Mouse (Mus musculus): Measurements from ENCODE around the gene Gm49388. TPM values are rescaled to one million over a fixed set of nuclear protein-coding genes. Genes with fewer than 3 reads are reported as not detected.
A peak's percentile ranks its signal among the peaks of the same experiment; 100 is the strongest.
"Not testable (repeated sequence)": the region's sequence is repeated elsewhere in the genome, so short reads cannot be mapped to it uniquely, and the experiment has no call there.

Gene Gm49388
- polyA plus RNA-seq, 1 experiment from 2014 or later: not detected

- WGBS: 91% methylated on average over 5 of the region's 5 CpGs
- no peak overlapping the region for H3K9ac ChIP-seq (ENCODE audit: low read depth, low read length)
- no peak overlapping the region for H3K27ac ChIP-seq (ENCODE audit: low read length)
- no peaks in the 10 kb centered on the region for H3K9me3 ChIP-seq (replicated peaks; ENCODE audit: control insufficient read depth, low read length, poor library complexity, severe bottlenecking)
- H3K4me3 ChIP-seq (ENCODE audit: low read depth, low read length): no peak overlapping the region
- no peaks in the 10 kb centered on the region for H3K27me3 ChIP-seq (ENCODE audit: control insufficient read depth, insufficient read depth, low read depth, low read length)
- peaks cover 14% of the 10 kb centered on the region for H3K36me3 ChIP-seq (ENCODE audit: control insufficient read depth, insufficient read depth, low read length)
- no peak for ATAC-seq
- no peak overlapping the region for H3K4me2 ChIP-seq (ENCODE audit: low read length)
- H3K4me1 ChIP-seq (ENCODE audit: control insufficient read depth, insufficient read depth, low read length): peaks cover 16% of the 10 kb centered on the region
Measured at GRCm38 (mm10) chr7:127817776-127818175, 32.4 kb downstream of the Gm49388 start.

- no peaks in the 10 kb centered on the region for H3K27me3 ChIP-seq (ENCODE audit: control insufficient read depth, insufficient read depth, low read depth, low read length)
- H3K9ac ChIP-seq (ENCODE audit: low read depth, low read length): no peak overlapping the region
- H3K27ac ChIP-seq (ENCODE audit: low read length): no peak overlapping the region
- H3K36me3 ChIP-seq (ENCODE audit: control insufficient read depth, insufficient read depth, low read length): no peaks in the 10 kb centered on the region
- 79% methylated on average over 12 of the region's 13 CpGs for WGBS
- ATAC-seq: no peak
- H3K9me3 ChIP-seq (replicated peaks; ENCODE audit: control insufficient read depth, low read length, poor library complexity, severe bottlenecking): no peaks in the 10 kb centered on the region
- H3K4me1 ChIP-seq (ENCODE audit: control insufficient read depth, insufficient read depth, low read length): peaks cover 26% of the 10 kb centered on the region
- H3K4me3 ChIP-seq (ENCODE audit: low read depth, low read length): no peak overlapping the region
- no peak overlapping the region for H3K4me2 ChIP-seq (ENCODE audit: low read length)
Measured at GRCm38 (mm10) chr7:127820836-127821509, 35.6 kb downstream of the Gm49388 start.

GRCm38 (mm10) chr7:127822494-127822893, 37.1 kb downstream of the Gm49388 start:
- 90% methylated on average over 3 of the region's 3 CpGs for WGBS
- Histone ChIP-seq H3K4me3 (ENCODE audit: low read depth, low read length) (no peak overlapping the region), H3K4me1 (ENCODE audit: control insufficient read depth, insufficient read depth, low read length) (peaks cover 26% of the 10 kb centered on the region), H3K4me2 (ENCODE audit: low read length) (peak overlapping the region; percentile 89; the same call in 1 of the 2 replicates), H3K9me3 (replicated peaks; ENCODE audit: control insufficient read depth, low read length, poor library complexity, severe bottlenecking) (no peaks in the 10 kb centered on the region), H3K36me3 (ENCODE audit: control insufficient read depth, insufficient read depth, low read length) (no peaks in the 10 kb centered on the region), H3K27me3 (ENCODE audit: control insufficient read depth, insufficient read depth, low read depth, low read length) (no peaks in the 10 kb centered on the region), H3K9ac (ENCODE audit: low read depth, low read length) (no peak overlapping the region), H3K27ac (ENCODE audit: low read length) (no peak overlapping the region)
- ATAC-seq: no peak

- Histone ChIP-seq H3K4me2 (ENCODE audit: low read length) (peak overlapping the region; percentile 89), H3K9ac (ENCODE audit: low read depth, low read length) (peak overlapping the region; percentile 98), H3K4me3 (ENCODE audit: low read depth, low read length) (peak overlapping the region; percentile 85), H3K36me3 (ENCODE audit: control insufficient read depth, insufficient read depth, low read length) (no peaks in the 10 kb centered on the region), H3K27me3 (ENCODE audit: control insufficient read depth, insufficient read depth, low read depth, low read length) (no peaks in the 10 kb centered on the region), H3K4me1 (ENCODE audit: control insufficient read depth, insufficient read depth, low read length) (peaks cover 26% of the 10 kb centered on the region), H3K27ac (ENCODE audit: low read length) (peak overlapping the region; percentile 91), H3K9me3 (replicated peaks; ENCODE audit: control insufficient read depth, low read length, poor library complexity, severe bottlenecking) (no peaks in the 10 kb centered on the region)
- WGBS: 53% methylated on average over 11 of the region's 11 CpGs
- ATAC-seq: peak; percentile 33
Measured at GRCm38 (mm10) chr7:127823236-127824171, 38.1 kb downstream of the Gm49388 start.

GRCm38 (mm10) chr7:127824176-127824871, 38.9 kb downstream of the Gm49388 start, which contains the start of the genes Stx4a and Stx1b:
Gene Stx4a (plus strand): TSS chr7:127824294.
Gene Stx1b (minus strand): TSS chr7:127824549.
- ATAC-seq: peak; percentile 91
- H3K4me2 ChIP-seq (ENCODE audit: low read length): peak within 1 kb of the TSS; percentile 89
- H3K36me3 ChIP-seq (ENCODE audit: control insufficient read depth, insufficient read depth, low read length): no peaks in the 10 kb centered on the region
- peak within 1 kb of the TSS; percentile 91 for H3K27ac ChIP-seq (ENCODE audit: low read length)
- no peaks in the 10 kb centered on the region for H3K9me3 ChIP-seq (replicated peaks; ENCODE audit: control insufficient read depth, low read length, poor library complexity, severe bottlenecking)
- peaks cover 26% of the 10 kb centered on the region for H3K4me1 ChIP-seq (ENCODE audit: control insufficient read depth, insufficient read depth, low read length)
- WGBS: 3% methylated on average over 32 of the region's 38 CpGs
- H3K9ac ChIP-seq (ENCODE audit: low read depth, low read length): peak within 1 kb of the TSS; percentile 98
- H3K4me3 ChIP-seq (ENCODE audit: low read depth, low read length): peak within 1 kb of the TSS; percentile 85
- H3K27me3 ChIP-seq (ENCODE audit: control insufficient read depth, insufficient read depth, low read depth, low read length): no peaks in the 10 kb centered on the region

GRCm38 (mm10) chr7:127835550-127835949, 50.1 kb downstream of the Gm49388 start:
- ATAC-seq: no peak
- Histone ChIP-seq H3K9ac (ENCODE audit: low read depth, low read length) (no peak overlapping the region), H3K4me3 (ENCODE audit: low read depth, low read length) (no peak overlapping the region), H3K36me3 (ENCODE audit: control insufficient read depth, insufficient read depth, low read length) (no peaks in the 10 kb centered on the region), H3K4me1 (ENCODE audit: control insufficient read depth, insufficient read depth, low read length) (peaks cover 5% of the 10 kb centered on the region; the same call in 1 of the 2 replicates), H3K9me3 (replicated peaks; ENCODE audit: control insufficient read depth, low read length, poor library complexity, severe bottlenecking) (no peaks in the 10 kb centered on the region), H3K27ac (ENCODE audit: low read length) (no peak overlapping the region), H3K4me2 (ENCODE audit: low read length) (no peak overlapping the region), H3K27me3 (ENCODE audit: control insufficient read depth, insufficient read depth, low read depth, low read length) (no peaks in the 10 kb centered on the region)
- 77% methylated on average over 2 of the region's 2 CpGs for WGBS

GRCm38 (mm10) chr7:127837473-127837872, 52.1 kb downstream of the Gm49388 start:
- no peak overlapping the region for H3K27ac ChIP-seq (ENCODE audit: low read length)
- H3K36me3 ChIP-seq (ENCODE audit: control insufficient read depth, insufficient read depth, low read length): no peaks in the 10 kb centered on the region
- H3K4me1 ChIP-seq (ENCODE audit: control insufficient read depth, insufficient read depth, low read length): peaks cover 8% of the 10 kb centered on the region; the same call in 1 of the 2 replicates
- WGBS: 84% methylated on average over 5 of the region's 5 CpGs
- H3K4me2 ChIP-seq (ENCODE audit: low read length): no peak overlapping the region
- no peak for ATAC-seq
- no peak overlapping the region for H3K4me3 ChIP-seq (ENCODE audit: low read depth, low read length)
- H3K27me3 ChIP-seq (ENCODE audit: control insufficient read depth, insufficient read depth, low read depth, low read length): no peaks in the 10 kb centered on the region
- H3K9ac ChIP-seq (ENCODE audit: low read depth, low read length): no peak overlapping the region
- H3K9me3 ChIP-seq (replicated peaks; ENCODE audit: control insufficient read depth, low read length, poor library complexity, severe bottlenecking): no peaks in the 10 kb centered on the region

- not testable (repeated sequence) for H3K9ac ChIP-seq (ENCODE audit: low read depth, low read length); H3K27me3 ChIP-seq (ENCODE audit: control insufficient read depth, insufficient read depth, low read depth, low read length); ATAC-seq; H3K4me3 ChIP-seq (ENCODE audit: low read depth, low read length); H3K27ac ChIP-seq (ENCODE audit: low read length); H3K4me2 ChIP-seq (ENCODE audit: low read length); H3K36me3 ChIP-seq (ENCODE audit: control insufficient read depth, insufficient read depth, low read length); H3K9me3 ChIP-seq (replicated peaks; ENCODE audit: control insufficient read depth, low read length, poor library complexity, severe bottlenecking)
- WGBS: 73% methylated on average over 4 of the region's 4 CpGs
- peaks cover 12% of the 10 kb centered on the region; the same call in 1 of the 2 replicates for H3K4me1 ChIP-seq (ENCODE audit: control insufficient read depth, insufficient read depth, low read length)
Measured at GRCm38 (mm10) chr7:127837878-127838277, 52.5 kb downstream of the Gm49388 start.
